Comparison of ENCODE assay signal across 21 mouse cellular contexts in genomic region chr6:55384356-55384951, GRCm38 (mm10). TPM values are rescaled to one million over a fixed set of nuclear protein-coding genes. Genes with fewer than 3 reads are reported as not detected.
"Had no signal": no experiment of that assay in that cellular context is flagged by ENCODE, and none has a peak within 500 bp of the region (broad histone marks: within the 10 kb centered on the region; RNA-seq: fewer than 3 reads in every experiment).

No protein-coding gene starts in this region.

- H3K27ac ChIP-seq: kidney, postnatal 0 days; left cerebral cortex, adult 2 months; liver, embryonic 15.5 days; neural tube, embryonic 12.5 days; neural tube, embryonic 15.5 days; stomach, postnatal 0 days had no signal

- H3K9me3 ChIP-seq: liver, embryonic 15.5 days; neural tube, embryonic 12.5 days; neural tube, embryonic 15.5 days had no signal

- H3K36me3 ChIP-seq: liver, embryonic 15.5 days; neural tube, embryonic 12.5 days; neural tube, embryonic 15.5 days had no signal

- H3K4me3 ChIP-seq: left cerebral cortex, adult 2 months; liver, embryonic 15.5 days; neural tube, embryonic 12.5 days; neural tube, embryonic 15.5 days had no signal

- DNase-seq: layer of hippocampus, postnatal 36 days; right cerebral cortex, adult 18-20 months had no signal

- H3K4me2 ChIP-seq: liver, embryonic 15.5 days; midbrain, embryonic 11.5 days; neural tube, embryonic 12.5 days; neural tube, embryonic 15.5 days had no signal

- H3K27me3 ChIP-seq: neural tube, embryonic 12.5 days had no signal

- H3K9ac ChIP-seq: liver, embryonic 15.5 days; neural tube, embryonic 12.5 days; neural tube, embryonic 15.5 days had no signal

RNA-seq across cellular contexts. Expression of gene Ghrhr, which starts 8.4 kb away (rescaled TPM):
- total RNA-seq: layer of hippocampus, adult 8-10 months; layer of hippocampus, postnatal 10 days; layer of hippocampus, postnatal 36 days; left cerebral cortex, adult 2 months; left cerebral cortex, postnatal 10 days; left cerebral cortex, postnatal 36 days; megakaryocyte progenitor cell, adult 5-6 weeks; megakaryocyte-erythroid progenitor cell, adult 5-6 weeks had no signal
- polyA plus RNA-seq: kidney, embryonic 14.5 days; limb, embryonic 11.5 days; limb, embryonic 14.5 days; lung, adult 2 months; midbrain, embryonic 11.5 days; midbrain, embryonic 14.5 days; neural tube, embryonic 12.5 days; neural tube, embryonic 15.5 days; stomach, embryonic 14.5 days; stomach, postnatal 0 days had no signal
